Mouse (Mus musculus) heart, adult 2 months (tissue): ENCODE results near the gene Scly.

Source experiments
- CTCF ChIP-seq: fragments of 200-600 bp; IDR thresholded peaks from 2 replicates; pipeline ENCODE4 v1.8.1; 2022; ENCODE audit warnings: antibody characterized with exemption, mild to moderate bottlenecking, moderate library complexity
- EP300 ChIP-seq: fragments of 200-500 bp; IDR thresholded peaks from 2 replicates; pipeline ENCODE4 v1.6.1; 2011; ENCODE audit warnings: low read depth, low read length, control low read depth; ENCODE audit not compliant: insufficient read depth
- POLR2A ChIP-seq: fragments of 200-500 bp; IDR thresholded peaks from 2 replicates; pipeline ENCODE4 v1.6.1; 2011; ENCODE audit warnings: mild to moderate bottlenecking, low read depth, low read length, control low read depth; ENCODE audit not compliant: insufficient read depth

DNA sequence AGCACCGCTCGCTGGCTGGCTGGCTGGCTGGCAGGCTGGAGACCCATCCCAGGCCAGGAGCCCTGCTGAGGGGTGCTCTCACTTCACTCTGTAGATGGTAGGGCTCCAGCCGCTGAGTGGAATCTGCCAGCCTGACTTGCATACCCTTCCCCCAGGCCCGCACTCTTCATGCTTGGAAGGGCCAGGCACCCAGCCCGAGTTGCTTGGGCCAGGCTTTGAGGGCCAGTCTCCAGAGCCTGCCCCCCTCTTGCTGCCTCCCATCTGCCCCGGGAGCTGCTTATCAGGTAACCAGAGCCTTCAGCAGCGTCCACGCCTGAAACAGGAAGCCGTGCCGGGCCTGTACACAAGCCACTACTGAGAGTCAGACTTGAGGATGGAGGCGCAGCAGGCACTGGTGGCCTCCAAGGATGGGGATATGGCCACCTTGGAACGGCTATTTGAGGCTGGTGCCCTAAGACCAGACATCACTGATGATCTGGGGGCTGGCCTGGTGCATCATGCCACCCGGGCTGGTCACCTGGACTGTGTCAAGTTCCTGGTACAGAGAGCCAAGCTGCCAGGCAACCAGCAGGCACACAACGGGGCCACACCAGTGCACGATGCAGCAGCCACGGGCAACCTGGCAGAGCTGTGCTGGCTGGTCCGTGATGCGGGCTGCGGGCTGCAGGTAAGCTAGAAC, 23.8 kb downstream of the Scly start, which contains the start of gene Espnl:
- TF ChIP-seq EP300 (no peak), CTCF (no peak), POLR2A (no peak)
